In genomic region chrX:7574885-7575231, GRCm38 (mm10) we compare ENCODE assay signal across 8 mouse cellular contexts. TPM values are rescaled to one million over a fixed set of nuclear protein-coding genes. Genes with fewer than 3 reads are reported as not detected.
DNase-seq lines count a peak whose midpoint lies in the region; ATAC-seq and TF ChIP-seq lines count a peak whose summit lies in the region.

No protein-coding gene starts in this region.

- H3K27me3 ChIP-seq in cerebellum, adult 2 months (ENCODE audit: control insufficient read depth, insufficient read depth, low read length): no peaks in the 10 kb centered on the region
- peaks cover 4% of the 10 kb centered on the region for H3K27me3 ChIP-seq in megakaryocyte, embryonic 14.5 days (replicated peaks)
- no peaks in the 10 kb centered on the region for H3K27me3 ChIP-seq in limb, embryonic 14.5 days (ENCODE audit: control insufficient read depth, insufficient read depth, low read length)
- no peaks in the 10 kb centered on the region for H3K27me3 ChIP-seq in stomach, embryonic 14.5 days (ENCODE audit: control insufficient read depth, insufficient read depth, low read length)

- TF ChIP-seq CTCF in cerebellum, adult 2 months (IDR thresholded peaks at IDR 0.05; ENCODE audit: borderline replicate concordance, insufficient read depth, low read depth, low read length): no peak

- peak overlapping the region; percentile 46 for H3K4me2 ChIP-seq in limb, embryonic 14.5 days (replicated peaks; ENCODE audit: low read depth, low read length, severe bottlenecking)
- H3K4me2 ChIP-seq in stomach, embryonic 14.5 days (replicated peaks; ENCODE audit: low read depth, low read length): peak overlapping the region; percentile 40

- 11% methylated on average over 3 of the region's 6 CpGs for WGBS in cerebellum, adult 2 months
- WGBS in limb, embryonic 14.5 days: 19% methylated on average over 5 of the region's 6 CpGs
- WGBS in stomach, embryonic 14.5 days: 23% methylated on average over 5 of the region's 6 CpGs

- H3K4me1 ChIP-seq in cerebellum, adult 2 months (ENCODE audit: control insufficient read depth, insufficient read depth, low read length): no peaks in the 10 kb centered on the region
- peaks cover 52% of the 10 kb centered on the region for H3K4me1 ChIP-seq in megakaryocyte, embryonic 14.5 days
- H3K4me1 ChIP-seq in limb, embryonic 14.5 days (ENCODE audit: control insufficient read depth, insufficient read depth, low read length): 0 out of 2 replicates have a peak, but pooled peaks cover 2% of the 10 kb centered on the region
- H3K4me1 ChIP-seq in stomach, embryonic 14.5 days (ENCODE audit: control insufficient read depth, insufficient read depth, low read length): peaks cover 9% of the 10 kb centered on the region

- H3K27ac ChIP-seq in cerebellum, adult 2 months (ENCODE audit: insufficient read depth, low read length): peak overlapping the region; percentile 83; the same call in 1 of the 2 replicates
- H3K27ac ChIP-seq in limb, embryonic 14.5 days (replicated peaks; ENCODE audit: low read depth, low read length): 0 out of 2 replicates have a peak overlapping the region, but pooled peaks have one; percentile 19
- H3K27ac ChIP-seq in stomach, embryonic 14.5 days (ENCODE audit: low read length): no peak overlapping the region

- H3K36me3 ChIP-seq in megakaryocyte, embryonic 14.5 days (replicated peaks; ENCODE audit: low read length): peaks cover 11% of the 10 kb centered on the region
- no peaks in the 10 kb centered on the region for H3K36me3 ChIP-seq in limb, embryonic 14.5 days (ENCODE audit: control insufficient read depth, insufficient read depth, low read length)
- H3K36me3 ChIP-seq in stomach, embryonic 14.5 days (ENCODE audit: control insufficient read depth, insufficient read depth, low read length): no peaks in the 10 kb centered on the region

- TF ChIP-seq POLR2A in cerebellum, adult 2 months (IDR thresholded peaks at IDR 0.05; ENCODE audit: borderline replicate concordance, insufficient read depth, low read length): no peak
- no peak for TF ChIP-seq POLR2A in limb, embryonic 14.5 days (IDR thresholded peaks at IDR 0.05; ENCODE audit: borderline replicate concordance, extremely low read depth, insufficient read depth, insufficient read length)

- peak overlapping the region; percentile 91 for H3K4me3 ChIP-seq in cerebellum, adult 2 months (replicated peaks; ENCODE audit: insufficient read depth, low read depth, low read length)
- peak overlapping the region; percentile 95 for H3K4me3 ChIP-seq in megakaryocyte, embryonic 14.5 days (replicated peaks)
- peak overlapping the region; percentile 59 for H3K4me3 ChIP-seq in limb, embryonic 14.5 days (replicated peaks; ENCODE audit: low read length)
- peak overlapping the region; percentile 45 for H3K4me3 ChIP-seq in stomach, embryonic 14.5 days (ENCODE audit: low read depth, low read length)

- DNase-seq in cerebellum, adult 2 months: no peak
- no peak for DNase-seq in cerebellum, postnatal 4 days (ENCODE audit: low spot score in 2 of 2)
- no peak for DNase-seq in limb, embryonic 14.5 days (ENCODE audit: low spot score)
- DNase-seq in thymus, postnatal 4 days: no peak

- peaks cover 7% of the 10 kb centered on the region; the same call in 1 of the 2 replicates for H3K9me3 ChIP-seq in megakaryocyte, embryonic 14.5 days
- H3K9me3 ChIP-seq in limb, embryonic 14.5 days (ENCODE audit: control insufficient read depth, low read length): no peaks in the 10 kb centered on the region
- H3K9me3 ChIP-seq in stomach, embryonic 14.5 days (ENCODE audit: control insufficient read depth, low read depth, low read length): no peaks in the 10 kb centered on the region

- H3K9ac ChIP-seq in limb, embryonic 14.5 days (ENCODE audit: low read depth, low read length, severe bottlenecking): 0 out of 2 replicates have a peak overlapping the region, but pooled peaks have one; percentile 7
- no peak overlapping the region; the same call in 1 of the 2 replicates for H3K9ac ChIP-seq in stomach, embryonic 14.5 days (replicated peaks; ENCODE audit: low read depth, low read length)

- ATAC-seq in megakaryocyte, adult 5-6 weeks (ENCODE audit: poor library complexity, severe bottlenecking): no peak
- ATAC-seq in limb, embryonic 14.5 days (ENCODE audit: low FRiP score, low read depth): no peak
- ATAC-seq in stomach, embryonic 14.5 days (ENCODE audit: insufficient number of reproducible peaks, insufficient read depth, low FRiP score, low read depth): no peak
- ATAC-seq in activated CD4-positive, CD25-positive, alpha-beta regulatory T cell, adult 4 months: no peak

RNA-seq across cellular contexts. Expression of gene Ppp1r3f, which starts 0.8 kb away (rescaled TPM):
- 20.6 and 21.4 TPM in 2 replicates for polyA plus RNA-seq in cerebellum, adult 2 months (2012; rRNA removed)
- polyA plus RNA-seq in megakaryocyte, embryonic 14.5 days (2012; ENCODE audit: insufficient read depth, low replicate concordance): 0.54 and 1.3 TPM in 2 replicates
- 0.05 and 0.09 TPM in 2 replicates for total RNA-seq in megakaryocyte, adult 5-6 weeks (2015)
- total RNA-seq in megakaryocyte, adult 5-6 weeks (2017): 0.53 and 0.55 TPM in 2 replicates
- polyA plus RNA-seq in limb, embryonic 14.5 days (2012; rRNA removed): 6.0 and 6.4 TPM in 2 replicates
- polyA plus RNA-seq in limb, embryonic 14.5 days (2014; fragmentation: Nextera tagmentation; extraction: Ambion mirVana): 1.4 and 1.5 TPM in 2 replicates
- polyA plus RNA-seq in stomach, embryonic 14.5 days (2014; fragmentation: Nextera tagmentation; extraction: Ambion mirVana): 1.9 TPM in 2 replicates
- 1 to 10 TPM; 4.4 to 6.5 TPM for polyA plus RNA-seq in activated CD4-positive, CD25-positive, alpha-beta regulatory T cell, adult 4 months (2017; shearing (Covaris generic))

RNA-seq across cellular contexts. Expression of gene Foxp3, which starts 1.4 kb away (rescaled TPM):
- 0.03 TPM in 1 of 2 replicates, not detected in the other for polyA plus RNA-seq in cerebellum, adult 2 months (2012; rRNA removed)
- 3.1 TPM in 1 of 2 replicates, not detected in the other for polyA plus RNA-seq in megakaryocyte, embryonic 14.5 days (2012; ENCODE audit: insufficient read depth, low replicate concordance)
- 0.41 TPM in 1 of 2 replicates, not detected in the other for total RNA-seq in megakaryocyte, adult 5-6 weeks (2015)
- 0.49 and 0.66 TPM in 2 replicates for total RNA-seq in megakaryocyte, adult 5-6 weeks (2017)
- polyA plus RNA-seq in limb, embryonic 14.5 days (2012; rRNA removed): 0.03 and 0.04 TPM in 2 replicates
- not detected in 2 replicates for polyA plus RNA-seq in limb, embryonic 14.5 days (2014; fragmentation: Nextera tagmentation; extraction: Ambion mirVana)
- 0.07 TPM in 1 of 2 replicates, not detected in the other for polyA plus RNA-seq in stomach, embryonic 14.5 days (2014; fragmentation: Nextera tagmentation; extraction: Ambion mirVana)
- 10 to 100 TPM; 31.5 to 37.6 TPM for polyA plus RNA-seq in activated CD4-positive, CD25-positive, alpha-beta regulatory T cell, adult 4 months (2017; shearing (Covaris generic))

RNA-seq across cellular contexts. Expression of gene Ccdc22, which starts 30.5 kb away (rescaled TPM):
- polyA plus RNA-seq in cerebellum, adult 2 months (2012; rRNA removed): 31.7 and 33.4 TPM in 2 replicates
- polyA plus RNA-seq in megakaryocyte, embryonic 14.5 days (2012; ENCODE audit: insufficient read depth, low replicate concordance): 19.9 and 25.1 TPM in 2 replicates
- 9.5 and 12.3 TPM in 2 replicates for total RNA-seq in megakaryocyte, adult 5-6 weeks (2015)
- 20.2 and 26.4 TPM in 2 replicates for total RNA-seq in megakaryocyte, adult 5-6 weeks (2017)
- 23.5 and 26.8 TPM in 2 replicates for polyA plus RNA-seq in limb, embryonic 14.5 days (2012; rRNA removed)
- polyA plus RNA-seq in limb, embryonic 14.5 days (2014; fragmentation: Nextera tagmentation; extraction: Ambion mirVana): 27.1 and 27.2 TPM in 2 replicates
- 26.2 and 29.4 TPM in 2 replicates for polyA plus RNA-seq in stomach, embryonic 14.5 days (2014; fragmentation: Nextera tagmentation; extraction: Ambion mirVana)
- polyA plus RNA-seq in activated CD4-positive, CD25-positive, alpha-beta regulatory T cell, adult 4 months (2017; shearing (Covaris generic)): 1 to 10 TPM; 7.3 to 9.1 TPM

RNA-seq across cellular contexts. Expression of gene Cacna1f, which starts 32.0 kb away (rescaled TPM):
- polyA plus RNA-seq in cerebellum, adult 2 months (2012; rRNA removed): 0.08 and 0.13 TPM in 2 replicates
- 0.03 TPM in 1 of 2 replicates, not detected in the other for polyA plus RNA-seq in megakaryocyte, embryonic 14.5 days (2012; ENCODE audit: insufficient read depth, low replicate concordance)
- 0.40 and 0.59 TPM in 2 replicates for total RNA-seq in megakaryocyte, adult 5-6 weeks (2015)
- total RNA-seq in megakaryocyte, adult 5-6 weeks (2017): 0.07 and 0.37 TPM in 2 replicates
- 0.04 TPM in 1 of 2 replicates, not detected in the other for polyA plus RNA-seq in limb, embryonic 14.5 days (2012; rRNA removed)
- polyA plus RNA-seq in limb, embryonic 14.5 days (2014; fragmentation: Nextera tagmentation; extraction: Ambion mirVana): 0.04 TPM in 2 replicates
- polyA plus RNA-seq in stomach, embryonic 14.5 days (2014; fragmentation: Nextera tagmentation; extraction: Ambion mirVana): 0.13 TPM in 1 of 2 replicates, not detected in the other
- polyA plus RNA-seq in activated CD4-positive, CD25-positive, alpha-beta regulatory T cell, adult 4 months (2017; shearing (Covaris generic)): not detected

Comparison
In these comparisons a context has a peak if more than half of its experiments do, and no peak if none do; other contexts are left out.
1. H3K4me3 ChIP-seq: peak in every context shown above with its lines; median percentile 95 in megakaryocyte, embryonic 14.5 days; 91 in cerebellum, adult 2 months; 59 in limb, embryonic 14.5 days; 45 in stomach, embryonic 14.5 days.